Mouse (Mus musculus) bone marrow macrophage, adult 2 months (primary cell): ENCODE measurements around the gene Palld.

Source experiments
- CTCF ChIP-seq: IDR thresholded peaks from 2 replicates; pipeline ENCODE4 v1.5.1; 2012; ENCODE audit warnings: low read depth, mild to moderate bottlenecking, low read length, moderate library complexity
- POLR2A ChIP-seq: IDR thresholded peaks from 2 replicates; pipeline ENCODE4 v1.6.1; 2012; ENCODE audit warnings: mild to moderate bottlenecking, low read depth, low read length, borderline replicate concordance

DNA sequence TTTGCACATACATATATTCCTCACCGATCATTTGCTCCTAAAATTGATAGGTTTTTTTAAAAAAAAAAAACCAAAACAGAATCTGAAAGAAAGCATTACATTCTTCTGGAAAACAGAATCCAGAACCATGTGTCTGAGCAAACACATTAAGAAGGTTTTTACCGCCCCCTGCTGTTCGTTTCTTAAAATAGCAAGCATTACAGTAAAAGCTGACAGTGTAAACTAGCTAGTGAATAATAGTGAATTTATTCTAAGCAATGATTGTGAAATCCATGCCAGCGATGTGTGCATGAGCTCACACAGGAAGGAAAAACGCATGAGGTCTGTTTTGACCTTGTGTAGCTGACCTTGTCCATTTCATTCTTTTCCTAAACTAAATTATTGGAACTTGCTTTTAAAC lies 27.2 kb downstream of the Palld start:
- no peak for TF ChIP-seq CTCF
- no peak for TF ChIP-seq POLR2A
